Mouse (Mus musculus): ENCODE data around the gene Nudc. TPM values are rescaled to one million over a fixed set of nuclear protein-coding genes. Genes with fewer than 3 reads are reported as not detected.

Gene Nudc
- polyA plus RNA-seq, 1 experiment from 2014 or later = 214 TPM

GRCm38 (mm10) chr4:133567251-133567650 lies 21.5 kb upstream of the Nudc start:
- Histone ChIP-seq H3K4me2 (no peak overlapping the region), H3K27me3 (peaks cover 3% of the 10 kb centered on the region; the same call in 1 of the 2 replicates), H3K27ac (no peak overlapping the region), H3K9ac (no peak overlapping the region), H3K36me3 (no peaks in the 10 kb centered on the region), H3K4me3 (replicated peaks) (no peak overlapping the region), H3K4me1 (replicated peaks) (0 out of 2 replicates have a peak, but pooled peaks cover 4% of the 10 kb centered on the region), H3K9me3 (replicated peaks) (no peaks in the 10 kb centered on the region)
- ATAC-seq (ENCODE audit: low read depth) (no peak), DNase-seq (no peak)
- WGBS (ENCODE audit: insufficient replicate concordance) = 25% methylated on average over 8 of the region's 8 CpGs

DNA sequence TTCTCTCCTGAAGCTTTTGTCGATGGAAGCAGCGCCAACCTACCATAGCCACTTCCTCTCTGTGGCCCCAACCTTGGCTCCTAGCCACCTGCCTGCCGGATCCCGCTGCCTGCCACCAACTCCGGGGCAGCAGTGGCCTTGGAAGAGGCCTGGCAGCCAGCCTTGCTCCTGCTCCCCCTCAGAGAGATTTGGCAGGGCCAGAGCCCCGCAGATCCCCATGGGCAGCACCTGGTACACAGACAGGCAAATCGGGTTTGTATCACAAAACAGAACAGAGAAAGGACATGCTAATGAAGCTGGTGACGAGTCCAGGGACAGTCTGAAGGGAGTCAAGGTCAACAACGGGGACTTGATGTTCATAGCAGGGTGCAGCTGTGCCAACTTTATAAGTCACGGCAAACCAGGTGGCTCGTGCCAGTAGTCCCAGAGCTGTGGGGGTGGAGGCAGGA lies 17.4 kb upstream of the Nudc start:
- Histone ChIP-seq H3K36me3 (no peaks in the 10 kb centered on the region), H3K9me3 (replicated peaks) (no peaks in the 10 kb centered on the region), H3K4me2 (no peak overlapping the region), H3K9ac (no peak overlapping the region), H3K4me3 (replicated peaks) (no peak overlapping the region), H3K27me3 (no peaks in the 10 kb centered on the region), H3K27ac (no peak overlapping the region), H3K4me1 (replicated peaks) (peaks cover 6% of the 10 kb centered on the region; the same call in 1 of the 2 replicates)
- 61% methylated on average over 11 of the region's 11 CpGs for WGBS (ENCODE audit: insufficient replicate concordance)
- no peak for ATAC-seq (ENCODE audit: low read depth)
- DNase-seq = no peak

GRCm38 (mm10) chr4:133561622-133562021 lies 15.8 kb upstream of the Nudc start:
- ATAC-seq (ENCODE audit: low read depth) (no peak), DNase-seq (no peak)
- Histone ChIP-seq H3K36me3 (no peaks in the 10 kb centered on the region), H3K9ac (no peak overlapping the region), H3K4me1 (replicated peaks) (peaks cover 3% of the 10 kb centered on the region; the same call in 1 of the 2 replicates), H3K4me3 (replicated peaks) (no peak overlapping the region), H3K27ac (no peak overlapping the region), H3K27me3 (no peaks in the 10 kb centered on the region), H3K9me3 (replicated peaks) (no peaks in the 10 kb centered on the region), H3K4me2 (no peak overlapping the region)
- WGBS (ENCODE audit: insufficient replicate concordance) = 49% methylated on average over 4 of the region's 4 CpGs

- Histone ChIP-seq H3K4me1 (replicated peaks) (peaks cover 3% of the 10 kb centered on the region; the same call in 1 of the 2 replicates), H3K4me3 (replicated peaks) (no peak overlapping the region), H3K27ac (no peak overlapping the region), H3K9ac (no peak overlapping the region), H3K27me3 (0 out of 2 replicates have a peak, but pooled peaks cover 4% of the 10 kb centered on the region), H3K36me3 (no peaks in the 10 kb centered on the region), H3K9me3 (replicated peaks) (no peaks in the 10 kb centered on the region), H3K4me2 (no peak overlapping the region)
- ATAC-seq (ENCODE audit: low read depth) (no peak), DNase-seq (no peak)
- 61% methylated on average over 4 of the region's 4 CpGs for WGBS (ENCODE audit: insufficient replicate concordance)
These were observed 14.1 kb upstream of the Nudc start for GRCm38 (mm10) chr4:133559846-133560245.

DNA sequence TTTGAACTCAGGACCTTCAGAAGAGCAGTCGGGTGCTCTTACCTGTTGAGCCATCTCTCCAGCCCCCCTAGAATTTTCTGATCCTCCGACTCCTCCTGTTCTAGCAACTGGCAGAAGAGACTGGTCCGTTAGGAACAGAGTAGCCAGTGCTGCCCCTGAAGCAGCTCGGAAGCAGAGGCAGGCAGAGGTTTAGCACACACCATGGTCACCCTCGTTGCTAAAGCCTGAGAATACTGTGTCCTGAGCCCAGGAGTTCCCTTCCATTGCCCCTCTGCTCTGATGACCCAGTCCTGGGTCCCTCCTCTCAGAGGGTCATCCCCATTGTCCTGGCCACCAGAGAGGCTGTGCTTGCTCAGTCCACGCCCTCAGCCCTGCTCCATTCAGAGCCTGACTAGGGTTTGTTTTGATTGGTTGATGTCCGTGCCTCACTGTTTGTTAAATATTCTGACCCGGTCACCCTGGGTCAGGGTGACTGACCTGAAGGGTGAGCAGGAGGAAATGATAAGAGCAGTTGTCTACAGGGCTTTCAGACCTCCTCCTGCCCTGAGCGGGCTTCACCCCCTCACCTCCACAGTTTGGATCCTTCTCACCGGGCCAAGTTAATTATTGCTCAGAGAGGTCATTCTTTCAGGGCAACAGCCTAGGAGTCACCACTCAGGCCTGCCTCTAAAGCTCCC lies 11.4 kb upstream of the Nudc start:
- no peak overlapping the region for H3K9ac ChIP-seq
- peaks cover 25% of the 10 kb centered on the region for H3K4me1 ChIP-seq (replicated peaks)
- peak overlapping the region; percentile 28; the same call in 1 of the 2 replicates for H3K4me2 ChIP-seq
- WGBS (ENCODE audit: insufficient replicate concordance) = 47% methylated on average over 10 of the region's 10 CpGs
- H3K27ac ChIP-seq = peak overlapping the region; percentile 63
- peak; percentile 86 for ATAC-seq (ENCODE audit: low read depth)
- no peaks in the 10 kb centered on the region for H3K9me3 ChIP-seq (replicated peaks)
- 0 out of 2 replicates have a peak overlapping the region, but pooled peaks have one; percentile 4 for H3K4me3 ChIP-seq (replicated peaks)
- no peaks in the 10 kb centered on the region for H3K36me3 ChIP-seq
- 0 out of 2 replicates have a peak, but pooled peaks cover 4% of the 10 kb centered on the region for H3K27me3 ChIP-seq
- no peak for DNase-seq

- peaks cover 30% of the 10 kb centered on the region for H3K4me1 ChIP-seq (replicated peaks)
- no peak for ATAC-seq (ENCODE audit: low read depth)
- WGBS (ENCODE audit: insufficient replicate concordance) = 44% methylated on average over 19 of the region's 19 CpGs
- H3K9me3 ChIP-seq (replicated peaks) = no peaks in the 10 kb centered on the region
- H3K27ac ChIP-seq = peak overlapping the region; percentile 18; the same call in 1 of the 2 replicates
- no peak for DNase-seq
- H3K4me2 ChIP-seq = peak overlapping the region; percentile 30
- H3K36me3 ChIP-seq = no peaks in the 10 kb centered on the region
- 0 out of 2 replicates have a peak, but pooled peaks cover 4% of the 10 kb centered on the region for H3K27me3 ChIP-seq
- H3K4me3 ChIP-seq (replicated peaks) = no peak overlapping the region
- no peak overlapping the region for H3K9ac ChIP-seq
These were observed 7.9 kb upstream of the Nudc start for GRCm38 (mm10) chr4:133553448-133554330.

GRCm38 (mm10) chr4:133552768-133553447 lies 7.1 kb upstream of the Nudc start, which contains the start of gene Nr0b2:
TSS of gene Nr0b2 (plus strand) at chr4:133553376.
- 42% methylated on average over 10 of the region's 10 CpGs for WGBS (ENCODE audit: insufficient replicate concordance)
- Histone ChIP-seq H3K4me2 (peak within 1 kb of the TSS; percentile 30), H3K4me1 (replicated peaks) (peaks cover 28% of the 10 kb centered on the region), H3K36me3 (no peaks in the 10 kb centered on the region), H3K9ac (no peak within 1 kb of the TSS), H3K9me3 (replicated peaks) (no peaks in the 10 kb centered on the region), H3K27ac (peak within 1 kb of the TSS; percentile 18; the same call in 1 of the 2 replicates), H3K27me3 (0 out of 2 replicates have a peak, but pooled peaks cover 4% of the 10 kb centered on the region), H3K4me3 (replicated peaks) (no peak within 1 kb of the TSS)
- ATAC-seq (ENCODE audit: low read depth) = no peak
- no peak for DNase-seq

DNA sequence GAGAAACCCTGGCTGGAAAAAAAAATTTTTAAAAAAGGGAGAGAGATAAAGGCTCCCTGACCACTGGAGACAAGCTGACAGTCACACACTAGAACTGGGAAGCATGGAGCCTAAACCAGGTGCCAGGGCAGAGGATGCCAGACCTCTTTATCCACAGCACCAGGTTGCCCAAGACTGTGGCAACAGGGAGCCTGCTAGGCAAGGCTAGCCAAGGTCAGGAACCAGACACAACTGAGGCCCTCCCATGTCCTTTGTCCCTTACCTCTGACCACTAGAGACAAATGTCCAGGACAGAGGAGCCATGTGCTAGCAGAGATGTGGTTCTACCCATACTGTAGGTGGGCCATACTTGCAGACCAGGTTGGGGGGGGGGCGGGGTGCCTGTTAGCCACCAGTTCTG lies 6.2 kb upstream of the Nudc start:
- H3K4me2 ChIP-seq = no peak overlapping the region
- no peak for DNase-seq
- no peak overlapping the region for H3K9ac ChIP-seq
- no peak overlapping the region for H3K27ac ChIP-seq
- no peaks in the 10 kb centered on the region for H3K36me3 ChIP-seq
- peaks cover 28% of the 10 kb centered on the region for H3K4me1 ChIP-seq (replicated peaks)
- H3K9me3 ChIP-seq (replicated peaks) = no peaks in the 10 kb centered on the region
- WGBS (ENCODE audit: insufficient replicate concordance) = 75% methylated on average over 1 of the region's 1 CpGs
- H3K27me3 ChIP-seq = 0 out of 2 replicates have a peak, but pooled peaks cover 4% of the 10 kb centered on the region
- no peak overlapping the region for H3K4me3 ChIP-seq (replicated peaks)
- no peak for ATAC-seq (ENCODE audit: low read depth)

- peaks cover 96% of the 10 kb centered on the region for H3K36me3 ChIP-seq
- no peak for ATAC-seq (ENCODE audit: low read depth)
- no peak overlapping the region for H3K4me3 ChIP-seq (replicated peaks)
- 82% methylated on average over 5 of the region's 5 CpGs for WGBS (ENCODE audit: insufficient replicate concordance)
- no peaks in the 10 kb centered on the region for H3K9me3 ChIP-seq (replicated peaks)
- H3K27me3 ChIP-seq = no peaks in the 10 kb centered on the region
- H3K27ac ChIP-seq = no peak overlapping the region
- no peak overlapping the region for H3K4me2 ChIP-seq
- no peak for DNase-seq
- no peaks in the 10 kb centered on the region for H3K4me1 ChIP-seq (replicated peaks)
- no peak overlapping the region for H3K9ac ChIP-seq
These were observed 9.1 kb downstream of the Nudc start for GRCm38 (mm10) chr4:133536652-133537051.

DNA sequence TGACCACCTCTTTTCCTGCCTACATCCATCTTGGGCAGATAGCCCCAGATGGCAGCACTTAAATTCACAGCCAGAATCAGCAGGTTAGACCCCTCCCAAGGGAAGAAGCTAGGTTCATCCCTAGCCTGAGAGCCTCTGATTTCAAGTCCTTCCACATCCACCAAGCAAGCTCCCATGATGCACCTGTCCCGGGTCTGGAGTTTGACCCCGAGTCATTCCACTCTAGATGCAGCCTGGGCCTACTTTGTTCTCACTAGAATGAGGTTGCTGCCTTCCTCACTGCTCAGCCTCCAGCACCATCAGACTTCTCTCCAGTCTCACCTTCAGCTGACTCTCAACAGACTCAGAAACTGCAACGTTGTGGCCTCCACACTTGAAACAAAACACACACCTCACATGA lies 9.7 kb downstream of the Nudc start:
- no peaks in the 10 kb centered on the region for H3K4me1 ChIP-seq (replicated peaks)
- DNase-seq (no peak), ATAC-seq (ENCODE audit: low read depth) (no peak)
- H3K36me3 ChIP-seq = peaks cover 96% of the 10 kb centered on the region
- no peaks in the 10 kb centered on the region for H3K27me3 ChIP-seq
- no peak overlapping the region for H3K4me3 ChIP-seq (replicated peaks)
- 78% methylated on average over 3 of the region's 3 CpGs for WGBS (ENCODE audit: insufficient replicate concordance)
- H3K4me2 ChIP-seq = no peak overlapping the region
- no peak overlapping the region for H3K27ac ChIP-seq
- no peak overlapping the region for H3K9ac ChIP-seq
- H3K9me3 ChIP-seq (replicated peaks) = no peaks in the 10 kb centered on the region

- 75% methylated on average over 3 of the region's 3 CpGs for WGBS (ENCODE audit: insufficient replicate concordance)
- H3K36me3 ChIP-seq = peaks cover 79% of the 10 kb centered on the region
- ATAC-seq (ENCODE audit: low read depth) = no peak
- no peaks in the 10 kb centered on the region for H3K9me3 ChIP-seq (replicated peaks)
- H3K4me3 ChIP-seq (replicated peaks) = no peak overlapping the region
- DNase-seq = no peak
- H3K27ac ChIP-seq = no peak overlapping the region
- H3K4me1 ChIP-seq (replicated peaks) = peaks cover 6% of the 10 kb centered on the region
- H3K27me3 ChIP-seq = no peaks in the 10 kb centered on the region
- H3K9ac ChIP-seq = no peak overlapping the region
- no peak overlapping the region for H3K4me2 ChIP-seq
These were observed 13.0 kb downstream of the Nudc start for GRCm38 (mm10) chr4:133532777-133533176.

All from liver, embryonic 13.5 days (tissue).